Mouse (Mus musculus) ES-CJ7 (cell line): ENCODE data around the gene Nup214.

Experiments
- DNase-seq: peaks from one replicate; pipeline ENCODE4 v3.0.0; 2011; ENCODE audit warnings: low read depth, low spot score

Nup214 gene

DNA sequence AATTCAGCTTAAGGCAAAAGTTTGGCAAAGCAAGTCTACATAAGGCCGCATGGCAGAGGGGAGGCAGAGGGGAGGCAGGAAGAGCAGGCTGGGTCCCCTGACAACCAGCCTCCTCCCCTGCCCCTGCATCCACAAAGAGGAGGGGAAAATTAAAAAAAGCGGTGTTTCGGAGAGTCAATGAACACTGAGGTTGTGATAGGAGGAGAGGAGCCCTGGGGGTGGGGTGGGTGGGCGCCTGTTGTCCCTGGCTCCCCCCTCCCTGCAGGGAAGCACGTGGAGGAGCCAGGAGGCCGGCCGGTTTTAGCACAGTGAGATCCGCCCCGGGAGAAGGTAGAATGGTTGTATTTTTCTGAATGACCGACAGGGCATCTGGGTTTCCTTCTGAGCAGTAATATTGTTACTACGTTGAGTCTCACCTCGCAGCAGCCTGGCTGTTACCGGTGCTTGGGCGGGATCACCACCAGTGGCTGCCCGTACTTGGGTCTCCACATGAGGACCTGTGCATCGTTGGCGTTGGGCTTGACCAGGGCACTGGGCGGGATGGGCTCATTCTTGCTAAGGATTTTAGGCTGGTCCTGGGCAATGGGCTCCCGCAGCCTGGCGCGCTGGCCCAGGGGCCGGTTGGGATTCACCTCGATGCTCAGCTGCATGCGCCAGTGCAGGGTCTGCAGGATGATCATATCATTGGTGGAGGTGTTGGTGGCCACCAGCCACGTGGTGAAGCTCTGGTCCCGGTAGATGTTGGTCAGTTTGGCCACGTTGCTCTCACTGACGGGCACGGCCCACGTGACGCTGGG lies 94.8 kb downstream of the Nup214 start:
- peak; percentile 71 for DNase-seq

DNA sequence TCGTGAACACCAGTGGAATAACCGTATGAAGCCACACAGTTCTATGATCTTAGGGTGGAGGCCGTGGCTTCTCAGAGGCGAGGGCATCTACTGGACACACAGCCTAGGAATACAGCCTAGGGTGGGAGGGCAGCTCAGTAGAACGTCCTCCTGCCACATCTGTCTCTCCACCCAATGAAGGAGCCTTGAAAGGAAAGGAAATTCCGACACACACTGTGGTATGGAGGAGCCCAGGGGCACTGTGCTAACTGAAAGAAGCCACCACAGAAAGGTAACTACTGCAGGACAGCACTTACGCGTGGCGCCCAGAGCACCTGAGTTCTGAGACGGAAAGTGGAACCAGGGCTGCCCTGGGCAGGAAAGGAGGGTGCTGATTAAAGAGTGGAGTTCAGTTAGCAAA lies 96.5 kb downstream of the Nup214 start:
- no peak for DNase-seq

DNA sequence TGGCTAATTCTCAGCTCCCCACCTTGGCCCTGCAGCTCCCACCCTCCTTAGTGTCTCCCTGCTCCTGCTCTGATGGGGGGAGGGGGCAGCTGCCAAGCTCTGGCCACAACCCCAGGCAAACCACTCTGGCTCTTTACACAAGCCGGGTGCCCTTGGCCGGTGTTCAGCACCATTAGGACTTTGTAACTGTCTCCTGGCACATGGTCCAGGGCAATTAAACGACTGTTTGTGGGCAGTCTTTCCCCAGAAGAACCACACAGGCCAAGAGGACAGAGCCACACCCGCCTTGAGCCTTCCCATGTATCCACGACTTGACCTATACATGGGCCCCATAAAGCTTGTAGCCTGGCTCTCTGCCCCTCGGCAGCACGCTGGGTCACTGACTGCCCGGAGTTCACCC lies 100.2 kb downstream of the Nup214 start:
- DNase-seq = no peak

DNA sequence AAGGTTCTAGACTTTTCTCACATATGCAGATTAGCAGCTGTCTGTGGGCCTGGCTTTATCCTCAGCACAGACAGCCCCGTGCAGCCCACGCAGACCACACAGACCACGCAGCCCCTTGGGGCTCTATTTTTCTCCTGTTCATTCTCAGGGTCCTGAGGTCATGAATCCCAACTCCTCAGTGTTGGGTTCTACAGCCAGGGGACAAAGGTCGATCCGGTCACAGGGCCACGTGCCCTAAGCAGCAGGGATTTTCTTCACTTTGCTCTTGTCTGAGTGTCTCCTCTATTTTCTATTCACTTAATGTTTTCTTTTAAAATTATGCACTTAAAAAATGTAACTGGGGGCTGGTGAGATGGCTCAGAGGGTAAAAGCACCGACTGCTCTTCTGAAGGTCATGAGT lies 101.1 kb downstream of the Nup214 start:
- no peak for DNase-seq

DNA sequence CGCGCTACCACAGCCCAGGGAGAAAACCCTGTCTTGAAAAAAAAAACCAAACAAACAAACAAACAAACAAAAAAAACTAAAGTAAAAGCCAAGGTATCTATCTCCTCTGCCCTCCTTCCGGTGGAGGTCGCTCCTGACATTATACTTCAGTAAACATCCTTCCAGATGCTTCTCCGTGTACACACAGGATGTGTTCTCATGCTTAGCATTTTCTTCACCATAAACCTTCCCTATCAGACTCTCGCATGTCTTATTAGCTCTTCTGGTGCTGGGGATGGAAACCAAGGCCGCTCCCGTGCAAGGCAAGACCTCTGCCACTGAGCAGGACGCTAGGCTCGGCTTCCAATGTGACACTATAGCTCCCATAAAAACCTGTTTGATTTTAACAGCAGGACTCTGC lies 103.5 kb downstream of the Nup214 start:
- no peak for DNase-seq

DNA sequence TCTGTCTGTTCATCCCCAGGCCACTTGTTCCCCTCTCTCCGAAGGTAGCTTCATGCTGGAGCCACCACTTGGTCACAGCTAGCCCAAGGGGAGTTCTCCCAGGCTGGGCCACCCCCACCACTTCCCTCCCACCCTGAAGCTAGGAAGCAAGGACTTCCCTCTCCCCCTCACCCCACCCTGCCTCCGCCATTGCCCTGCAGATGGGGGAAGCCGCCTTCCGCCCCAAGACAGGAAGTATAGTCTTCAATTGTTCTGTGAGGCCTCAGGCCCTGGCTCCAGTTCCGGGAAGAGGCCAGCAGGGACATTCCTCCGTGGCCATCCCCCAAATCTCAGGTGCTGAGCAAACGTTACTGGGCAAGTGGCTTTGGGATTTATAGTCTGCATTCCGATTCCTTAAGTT lies 104.3 kb downstream of the Nup214 start:
- peak; percentile 37 for DNase-seq

DNA sequence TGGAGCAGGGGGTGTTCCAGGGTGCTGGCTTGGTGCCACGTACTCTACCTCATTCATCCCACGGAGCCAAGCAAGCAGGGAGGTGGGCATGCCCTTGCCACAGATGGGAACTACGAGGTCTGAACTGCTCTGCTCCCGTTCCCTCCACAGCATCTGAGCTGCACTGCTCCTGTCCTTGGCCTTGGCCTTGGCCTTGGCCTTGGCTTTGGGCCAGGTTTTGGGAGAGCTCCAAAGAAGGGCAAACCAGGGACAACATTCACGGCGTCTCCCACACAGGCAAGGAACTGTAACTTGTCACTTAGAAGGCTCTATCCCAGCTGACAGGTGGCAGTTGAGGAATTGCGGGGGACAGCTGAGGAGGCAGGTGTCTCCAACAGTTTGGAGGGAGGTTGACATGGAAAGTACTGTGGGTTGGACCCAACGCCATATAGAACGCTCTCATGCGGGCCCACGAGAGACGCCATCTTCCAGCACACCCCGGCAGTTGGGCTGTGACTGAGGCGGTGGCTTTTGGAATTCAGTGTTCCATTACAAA lies 105.0 kb downstream of the Nup214 start:
- peak; percentile 41 for DNase-seq

DNA sequence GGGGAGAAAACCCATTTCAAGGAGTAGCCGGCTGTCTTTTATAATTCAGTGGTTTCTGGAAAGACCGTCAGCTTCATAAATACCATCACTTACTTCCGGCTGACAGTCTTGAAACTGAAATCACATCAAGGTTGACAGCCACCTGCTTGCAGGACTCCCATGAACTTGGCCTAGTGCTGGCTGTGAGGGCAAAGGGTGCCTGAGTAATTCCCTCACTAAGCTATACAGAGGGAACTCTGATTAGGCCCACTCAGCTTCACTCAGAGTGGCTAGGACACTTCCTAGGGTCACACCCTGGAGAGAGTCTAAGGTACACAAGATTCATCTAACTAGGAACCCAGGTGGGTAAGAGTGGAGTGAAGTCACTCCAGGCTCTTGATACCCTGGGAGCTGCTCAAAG lies 106.4 kb downstream of the Nup214 start:
- no peak for DNase-seq

DNA sequence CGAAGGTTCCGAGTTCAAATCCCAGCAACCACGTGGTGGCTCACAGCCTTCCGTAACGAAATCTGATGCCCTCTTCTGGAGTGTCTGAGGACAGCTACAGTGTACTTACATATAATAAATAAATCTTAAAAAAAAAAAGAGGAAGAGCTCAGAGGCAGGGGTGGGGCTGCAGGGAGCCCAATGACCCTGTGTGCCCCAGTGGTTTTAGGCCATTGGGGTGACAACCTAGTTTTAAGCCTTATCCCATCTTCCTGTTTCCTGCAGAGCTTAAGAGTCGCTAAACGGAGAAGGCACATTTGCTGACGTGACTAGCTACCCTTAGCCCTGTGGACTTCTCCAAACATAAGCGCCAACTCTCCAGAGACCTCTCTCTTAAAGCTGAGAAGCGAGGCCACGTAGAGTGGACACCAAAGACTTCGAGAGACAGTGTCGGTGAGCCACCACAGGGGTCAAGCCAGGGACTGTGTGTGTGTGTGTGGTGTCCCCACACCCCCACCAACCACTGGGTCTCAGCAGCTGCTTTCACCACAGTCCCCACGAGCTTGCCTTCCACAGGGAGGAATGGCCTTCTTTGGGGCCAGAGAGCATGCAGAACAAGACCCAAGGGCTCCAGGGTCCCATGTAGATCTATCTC lies 107.2 kb downstream of the Nup214 start:
- DNase-seq = no peak

DNA sequence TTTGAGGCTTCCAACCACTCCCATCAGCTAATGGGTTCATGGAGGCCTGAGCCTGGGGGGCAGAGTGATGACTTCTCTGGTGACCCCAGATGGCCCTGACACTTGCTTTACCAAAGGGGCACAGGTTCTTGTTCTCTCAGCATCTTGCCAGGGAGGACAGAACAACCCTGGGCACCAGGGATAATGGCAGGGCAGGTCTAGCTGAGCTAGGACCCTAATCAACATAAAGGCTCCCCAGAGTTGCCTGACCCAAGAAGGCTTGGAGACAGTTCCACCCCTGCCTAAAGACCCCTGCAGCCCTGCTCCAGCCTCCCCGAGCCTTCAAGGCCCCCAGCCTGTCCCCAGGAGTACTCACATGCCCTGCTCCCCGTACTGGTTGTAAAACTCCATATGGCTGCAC lies 108.0 kb downstream of the Nup214 start:
- DNase-seq = no peak

DNA sequence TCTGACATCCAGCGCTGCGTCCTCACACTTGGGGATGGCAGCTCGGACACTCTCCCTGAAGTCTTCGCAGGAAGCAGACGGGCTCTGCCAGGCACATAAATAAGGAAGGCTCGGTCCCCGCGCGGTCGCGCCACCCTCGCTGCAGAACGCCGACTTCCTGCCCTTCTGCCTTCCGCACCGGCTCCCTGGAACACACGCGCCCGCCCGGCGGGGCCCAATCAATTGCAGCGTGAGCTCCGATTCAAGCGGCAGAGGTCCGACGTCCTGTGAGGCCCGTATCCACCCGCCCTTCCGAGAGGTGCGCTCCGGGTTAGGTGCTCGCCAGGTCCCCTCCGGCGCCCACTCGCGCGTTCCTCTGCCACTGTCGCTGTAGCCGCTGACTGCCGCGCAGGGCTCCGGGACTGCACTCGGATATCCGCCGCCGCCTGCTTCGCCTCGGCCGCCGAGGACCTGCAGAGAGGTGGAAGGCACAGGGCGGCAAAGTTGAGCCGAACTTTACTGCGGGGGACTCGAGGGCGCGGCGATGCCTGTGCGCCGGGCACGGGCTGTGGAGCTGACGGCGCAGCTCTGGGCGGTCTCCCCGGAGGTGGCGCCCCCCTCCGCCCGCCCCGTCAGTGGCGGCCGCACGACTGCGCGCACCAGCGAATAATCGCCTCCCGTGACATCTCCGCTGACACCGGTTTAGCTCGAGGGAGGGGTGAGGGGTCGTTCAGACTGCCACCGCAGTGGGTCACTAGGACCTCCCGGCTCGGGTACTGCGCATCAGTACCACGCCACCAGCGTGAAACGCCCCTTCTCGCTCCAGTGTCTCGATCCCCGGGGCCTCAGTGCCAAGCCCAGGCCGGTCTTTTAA lies 109.1 kb downstream of the Nup214 start:
- DNase-seq = peak; percentile 24

DNA sequence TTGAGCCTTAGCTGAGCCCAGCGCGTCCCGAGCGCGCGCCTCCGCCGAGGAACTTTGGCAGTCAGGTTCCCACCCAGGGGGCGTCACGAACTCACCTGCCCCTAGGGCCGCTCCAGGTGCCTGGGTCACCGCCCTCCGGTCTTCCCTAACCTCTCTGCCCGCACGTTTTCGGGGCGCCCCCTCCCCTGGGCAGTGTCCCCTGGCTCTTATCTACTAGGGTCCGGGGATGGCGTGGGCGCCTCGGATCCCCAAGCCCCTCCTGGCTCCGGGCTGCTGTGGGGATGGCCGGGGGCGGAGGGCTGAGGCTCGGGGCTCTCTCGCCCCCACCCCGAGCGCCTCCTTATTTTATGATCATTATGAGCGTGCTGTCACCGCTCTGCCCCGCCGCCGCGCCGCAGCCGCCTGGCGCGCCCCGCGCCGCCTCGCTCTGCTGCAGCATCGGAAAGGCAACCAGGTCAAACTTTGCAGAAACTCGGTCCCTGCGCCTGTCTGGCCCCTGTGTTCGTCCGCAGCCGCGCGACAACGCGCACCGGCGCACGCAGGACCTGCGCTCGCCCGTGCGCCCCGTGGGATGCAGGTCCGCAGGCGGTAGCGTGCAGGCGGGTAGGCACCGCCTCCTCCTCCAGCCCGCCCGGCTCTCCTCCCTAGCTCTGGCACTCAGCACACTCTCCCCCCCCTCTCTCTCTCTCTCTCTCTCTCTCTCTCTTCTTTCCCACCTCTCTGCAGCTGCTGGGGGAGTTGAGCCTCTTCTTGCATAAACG lies 110.1 kb downstream of the Nup214 start, which contains the start of gene Fam78a:
Fam78a (minus strand) TSS at position 747 of the 761 bp plus-strand sequence.
- DNase-seq = peak; percentile 48

DNA sequence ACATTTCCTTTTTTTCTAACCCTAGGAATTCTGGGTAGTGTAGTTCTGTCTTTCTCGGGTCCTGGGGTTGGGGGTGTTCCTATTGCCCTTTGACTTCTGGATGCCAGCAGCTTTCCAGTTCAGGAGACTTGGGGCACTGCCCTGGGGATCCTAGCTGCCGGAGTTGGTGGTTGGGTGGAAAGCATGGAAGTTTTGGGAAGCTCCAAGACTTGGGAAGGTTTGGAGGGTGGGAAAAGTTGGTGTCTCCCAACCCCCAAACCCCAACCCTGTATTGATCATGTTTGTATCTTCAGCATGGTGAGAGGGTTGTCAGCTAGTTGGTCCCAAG lies 110.6 kb downstream of the Nup214 start:
- no peak for DNase-seq

DNA sequence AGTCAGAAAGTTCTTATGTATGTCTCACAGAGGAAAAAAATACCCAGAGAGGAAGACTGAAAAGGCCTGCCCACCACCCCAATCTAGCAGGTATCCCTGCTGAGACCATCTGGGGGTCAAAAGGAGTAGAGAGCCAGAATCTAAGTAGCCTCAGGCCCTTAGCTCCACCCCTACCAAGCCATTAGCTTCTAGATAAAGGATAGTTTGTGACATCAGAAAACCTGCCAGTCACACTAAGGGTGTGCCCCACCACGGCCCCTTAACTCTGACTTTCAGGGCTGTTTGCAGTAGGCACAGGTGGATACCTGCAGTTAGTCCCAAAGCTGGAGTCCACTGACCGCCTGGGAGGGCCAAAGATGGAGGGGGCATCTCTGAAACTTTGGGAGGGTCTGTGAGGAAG lies 111.0 kb downstream of the Nup214 start:
- DNase-seq = no peak

DNA sequence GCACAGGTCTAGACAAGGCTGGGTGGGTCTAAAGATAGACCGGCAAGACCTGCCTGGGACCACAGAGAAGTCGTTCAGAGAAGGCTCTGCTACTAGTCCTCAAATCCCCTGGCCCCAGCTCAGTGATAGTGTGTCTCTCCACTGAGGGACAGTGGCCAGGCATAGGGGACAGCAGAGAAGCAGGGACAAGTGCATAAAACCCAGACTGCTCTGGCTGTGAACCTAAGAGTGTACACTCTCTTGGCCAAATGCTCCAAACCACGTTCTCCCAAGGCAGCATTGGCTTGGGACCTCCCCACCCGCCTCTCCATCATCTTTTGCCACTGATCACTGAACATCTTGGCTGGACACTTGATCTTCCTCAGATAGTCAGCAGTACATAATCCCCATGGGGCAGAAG lies 113.4 kb downstream of the Nup214 start:
- no peak for DNase-seq

DNA sequence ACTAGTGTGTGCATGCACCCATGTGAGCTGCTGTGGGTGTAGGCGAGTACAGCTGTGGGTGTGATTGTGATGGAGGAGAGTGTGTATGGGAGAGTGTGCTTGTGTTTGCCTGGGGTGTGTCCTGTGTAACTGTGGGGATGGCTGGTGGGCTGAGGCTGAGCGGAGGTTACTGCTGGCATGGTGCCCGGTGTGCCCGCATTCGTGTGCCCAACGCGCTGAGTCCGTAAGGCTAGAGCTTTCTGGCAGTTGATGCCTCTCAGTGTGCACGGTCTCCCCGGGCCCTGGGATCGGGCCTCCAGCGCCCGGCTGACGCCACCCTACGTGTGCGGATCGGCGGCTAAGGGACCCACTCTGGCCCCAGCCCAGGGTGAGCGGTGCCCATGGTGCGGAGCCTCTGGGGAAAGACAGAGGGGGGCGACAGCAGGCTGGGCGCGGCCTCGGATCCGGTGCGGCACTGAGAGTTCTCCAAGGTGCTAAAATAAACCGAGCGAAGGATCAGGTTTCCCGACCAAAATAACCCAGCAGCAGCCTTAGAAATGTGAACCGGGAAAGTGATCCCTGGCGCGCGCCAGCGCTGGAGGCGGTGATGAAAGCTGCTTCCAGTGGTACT lies 114.2 kb downstream of the Nup214 start:
- DNase-seq = peak; percentile 39

DNA sequence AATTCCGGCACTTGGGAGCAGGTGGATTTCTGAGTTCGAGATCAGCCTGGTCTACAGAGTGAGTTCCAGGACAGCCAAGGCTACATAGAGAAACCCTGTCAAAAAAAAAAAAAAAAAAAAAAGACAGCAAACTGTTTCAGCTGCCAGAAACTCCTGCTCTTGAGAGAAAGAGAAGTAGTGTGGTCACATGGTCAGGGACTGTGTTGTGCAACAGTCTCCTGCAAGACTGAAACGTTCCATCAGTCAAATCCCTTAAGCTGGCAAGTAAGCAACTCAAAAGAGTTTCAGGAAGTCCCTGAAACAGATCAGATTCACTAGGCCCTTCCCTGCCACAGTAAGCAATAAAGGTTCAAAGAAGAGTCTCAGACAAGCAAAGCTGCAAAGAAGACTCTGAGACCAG lies 115.4 kb downstream of the Nup214 start:
- no peak for DNase-seq

DNA sequence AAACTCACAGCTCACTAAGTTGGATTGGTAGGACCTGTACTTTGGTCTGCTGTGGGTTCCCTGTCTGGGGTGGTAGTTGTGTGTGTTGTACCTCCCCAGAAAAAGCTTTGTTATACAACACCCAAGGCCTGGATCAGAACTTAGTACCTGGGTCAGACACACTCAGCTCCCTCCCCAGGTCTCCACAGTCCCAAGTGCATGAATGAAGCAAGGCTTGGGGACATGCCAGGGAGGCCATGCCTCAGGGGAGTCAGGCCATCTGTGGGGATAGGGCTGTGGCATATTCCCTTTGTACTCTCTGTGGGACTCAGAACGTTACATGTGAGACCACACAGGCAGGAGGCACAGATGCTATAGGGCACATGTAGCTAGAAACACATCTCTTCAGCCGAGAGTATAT lies 115.9 kb downstream of the Nup214 start:
- DNase-seq = no peak

DNA sequence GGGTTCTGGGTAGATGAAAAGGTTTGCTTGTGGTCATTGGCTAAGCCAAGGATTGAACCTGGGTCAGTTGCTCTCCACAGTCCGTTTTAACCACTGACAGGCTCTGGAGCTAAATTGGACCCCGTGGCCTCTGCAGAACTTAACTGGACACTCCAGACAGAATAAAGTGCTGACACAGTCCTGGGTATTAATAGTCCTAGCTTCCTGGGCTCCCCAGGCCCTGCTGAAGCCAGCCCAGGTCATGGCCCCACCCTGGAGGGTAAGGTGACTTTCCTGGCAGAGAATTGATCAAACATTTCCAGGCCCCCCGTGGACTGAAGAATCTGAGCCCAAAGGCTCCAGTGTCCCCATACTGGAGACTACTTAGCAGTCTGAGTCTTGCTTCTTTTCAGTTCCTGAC lies 117.7 kb downstream of the Nup214 start:
- no peak for DNase-seq

DNA sequence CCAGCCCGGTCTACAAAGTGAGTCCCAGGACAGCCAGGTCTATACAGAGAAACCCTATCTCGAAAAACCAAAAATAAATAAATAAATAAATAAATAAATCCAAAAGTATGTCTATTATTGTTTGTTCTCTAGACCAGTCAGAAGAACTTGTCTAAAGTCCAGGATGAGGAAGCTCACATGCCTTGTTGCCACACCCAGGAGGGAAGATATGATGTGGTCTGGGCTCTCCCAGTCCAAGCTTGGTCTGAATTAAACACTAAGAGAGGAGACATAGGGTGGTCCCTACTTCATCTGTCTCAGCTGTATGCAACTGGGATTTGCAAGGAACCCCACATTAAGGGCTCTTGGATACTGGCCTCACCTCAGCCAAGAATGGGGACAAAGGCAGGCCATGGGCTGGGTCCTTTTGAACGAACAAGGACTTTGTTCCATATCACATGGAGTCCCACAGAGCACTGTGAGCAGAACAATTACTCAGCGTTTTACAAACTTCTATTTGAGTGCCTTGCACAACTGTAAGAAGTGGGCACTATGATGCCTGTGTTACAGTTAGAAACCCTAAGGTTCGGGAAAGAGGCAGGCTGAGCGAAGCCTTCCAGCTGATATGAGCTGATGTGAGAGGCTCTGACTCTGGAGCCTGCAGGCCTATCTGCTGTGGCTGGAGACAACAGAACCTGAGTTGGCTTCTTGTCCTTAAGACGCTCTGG lies 119.9 kb downstream of the Nup214 start:
- no peak for DNase-seq
